Mouse (Mus musculus): ENCODE measurements around the gene Nexn. TPM values are rescaled to one million over a fixed set of nuclear protein-coding genes. Genes with fewer than 3 reads are reported as not detected.

The Nexn gene
- total and polyA plus RNA-seq, 2 experiments from 2014 or later: 88.6 to 314 TPM

GRCm38 (mm10) chr3:152257528-152257927 lies 8.6 kb downstream of the Nexn start:
- no peak for ATAC-seq (ENCODE audit: insufficient read depth, low read depth)
- DNase-seq (ENCODE audit: low spot score): no peak
- H3K27me3 ChIP-seq (ENCODE audit: control insufficient read depth, insufficient read depth, low read length): no peaks in the 10 kb centered on the region
- H3K4me2 ChIP-seq (ENCODE audit: low read depth, low read length): no peak overlapping the region
- peaks cover 7% of the 10 kb centered on the region for H3K4me1 ChIP-seq (ENCODE audit: control insufficient read depth, insufficient read depth)
- no peak overlapping the region for H3K4me3 ChIP-seq (ENCODE audit: low read depth, low read length)
- no peak overlapping the region for H3K9ac ChIP-seq (replicated peaks; ENCODE audit: low read depth, low read length)
- TF ChIP-seq EP300 (IDR thresholded peaks at IDR 0.05; ENCODE audit: low read depth) (no peak), CTCF (IDR thresholded peaks at IDR 0.05; ENCODE audit: low read depth) (no peak)
- H3K27ac ChIP-seq (ENCODE audit: low read depth): 0 out of 2 replicates have a peak overlapping the region, but pooled peaks have one; percentile 9
- no peaks in the 10 kb centered on the region for H3K9me3 ChIP-seq (replicated peaks; ENCODE audit: control insufficient read depth, low read length)
- H3K36me3 ChIP-seq (replicated peaks; ENCODE audit: control insufficient read depth, insufficient read depth, low read length): peaks cover 23% of the 10 kb centered on the region; the same call in 1 of the 2 replicates
- WGBS: 64% methylated on average over 3 of the region's 3 CpGs

- H3K36me3 ChIP-seq (replicated peaks; ENCODE audit: control insufficient read depth, insufficient read depth, low read length): peaks cover 67% of the 10 kb centered on the region
- no peak for TF ChIP-seq CTCF (IDR thresholded peaks at IDR 0.05; ENCODE audit: low read depth)
- TF ChIP-seq EP300 (IDR thresholded peaks at IDR 0.05; ENCODE audit: low read depth): no peak
Observed at GRCm38 (mm10) chr3:152250487-152250886, 15.7 kb downstream of the Nexn start.

GRCm38 (mm10) chr3:152247708-152248107 lies 18.4 kb downstream of the Nexn start:
- DNase-seq (ENCODE audit: low spot score) (no peak), ATAC-seq (ENCODE audit: insufficient read depth, low read depth) (no peak)
- Histone ChIP-seq H3K4me2 (ENCODE audit: low read depth, low read length) (no peak overlapping the region), H3K27ac (ENCODE audit: low read depth) (no peak overlapping the region), H3K9me3 (replicated peaks; ENCODE audit: control insufficient read depth, low read length) (no peaks in the 10 kb centered on the region), H3K9ac (replicated peaks; ENCODE audit: low read depth, low read length) (no peak overlapping the region), H3K4me1 (ENCODE audit: control insufficient read depth, insufficient read depth) (no peaks in the 10 kb centered on the region), H3K27me3 (ENCODE audit: control insufficient read depth, insufficient read depth, low read length) (no peaks in the 10 kb centered on the region), H3K4me3 (ENCODE audit: low read depth, low read length) (no peak overlapping the region), H3K36me3 (replicated peaks; ENCODE audit: control insufficient read depth, insufficient read depth, low read length) (peaks cover 67% of the 10 kb centered on the region)
- WGBS: 84% methylated on average over 12 of the region's 12 CpGs
- TF ChIP-seq EP300 (IDR thresholded peaks at IDR 0.05; ENCODE audit: low read depth) (no peak), CTCF (IDR thresholded peaks at IDR 0.05; ENCODE audit: low read depth) (no peak)

More at GRCm38 (mm10) chr3:152250487-152250886, 15.7 kb downstream of the Nexn start:
- DNase-seq (ENCODE audit: low spot score) (no peak), ATAC-seq (ENCODE audit: insufficient read depth, low read depth) (no peak)
- no peak overlapping the region for H3K4me3 ChIP-seq (ENCODE audit: low read depth, low read length)
- no peaks in the 10 kb centered on the region for H3K27me3 ChIP-seq (ENCODE audit: control insufficient read depth, insufficient read depth, low read length)
- no peak overlapping the region for H3K4me2 ChIP-seq (ENCODE audit: low read depth, low read length)
- no peak overlapping the region for H3K9ac ChIP-seq (replicated peaks; ENCODE audit: low read depth, low read length)
- no peak overlapping the region for H3K27ac ChIP-seq (ENCODE audit: low read depth)
- 59% methylated on average over 1 of the region's 1 CpGs for WGBS
- no peaks in the 10 kb centered on the region for H3K4me1 ChIP-seq (ENCODE audit: control insufficient read depth, insufficient read depth)
- H3K9me3 ChIP-seq (replicated peaks; ENCODE audit: control insufficient read depth, low read length): no peaks in the 10 kb centered on the region

- no peak overlapping the region for H3K4me3 ChIP-seq (ENCODE audit: low read depth, low read length)
- 55% methylated on average over 5 of the region's 5 CpGs for WGBS
- ATAC-seq (ENCODE audit: insufficient read depth, low read depth): peak; percentile 57
- no peak overlapping the region for H3K4me2 ChIP-seq (ENCODE audit: low read depth, low read length)
- no peak overlapping the region for H3K9ac ChIP-seq (replicated peaks; ENCODE audit: low read depth, low read length)
- peak overlapping the region; percentile 38; the same call in 1 of the 2 replicates for H3K27ac ChIP-seq (ENCODE audit: low read depth)
- TF ChIP-seq EP300 (IDR thresholded peaks at IDR 0.05; ENCODE audit: low read depth) (no peak), CTCF (IDR thresholded peaks at IDR 0.05; ENCODE audit: low read depth) (0 out of 2 replicates have a peak, but pooled peaks have one; percentile 11)
- H3K36me3 ChIP-seq (replicated peaks; ENCODE audit: control insufficient read depth, insufficient read depth, low read length): peaks cover 65% of the 10 kb centered on the region
- H3K9me3 ChIP-seq (replicated peaks; ENCODE audit: control insufficient read depth, low read length): no peaks in the 10 kb centered on the region
- DNase-seq (ENCODE audit: low spot score): no peak
- no peaks in the 10 kb centered on the region for H3K4me1 ChIP-seq (ENCODE audit: control insufficient read depth, insufficient read depth)
- H3K27me3 ChIP-seq (ENCODE audit: control insufficient read depth, insufficient read depth, low read length): no peaks in the 10 kb centered on the region
Observed at GRCm38 (mm10) chr3:152245273-152245910, 20.8 kb downstream of the Nexn start.

- 70% methylated on average over 4 of the region's 4 CpGs for WGBS
- TF ChIP-seq CTCF (IDR thresholded peaks at IDR 0.05; ENCODE audit: low read depth) (no peak), EP300 (IDR thresholded peaks at IDR 0.05; ENCODE audit: low read depth) (no peak)
- no peak overlapping the region for H3K4me2 ChIP-seq (ENCODE audit: low read depth, low read length)
- peak overlapping the region; percentile 30; the same call in 1 of the 2 replicates for H3K27ac ChIP-seq (ENCODE audit: low read depth)
- no peak overlapping the region for H3K4me3 ChIP-seq (ENCODE audit: low read depth, low read length)
- ATAC-seq (ENCODE audit: insufficient read depth, low read depth): no peak
- H3K9me3 ChIP-seq (replicated peaks; ENCODE audit: control insufficient read depth, low read length): no peaks in the 10 kb centered on the region
- H3K27me3 ChIP-seq (ENCODE audit: control insufficient read depth, insufficient read depth, low read length): no peaks in the 10 kb centered on the region
- no peaks in the 10 kb centered on the region for H3K4me1 ChIP-seq (ENCODE audit: control insufficient read depth, insufficient read depth)
- no peak for DNase-seq (ENCODE audit: low spot score)
- H3K36me3 ChIP-seq (replicated peaks; ENCODE audit: control insufficient read depth, insufficient read depth, low read length): peaks cover 71% of the 10 kb centered on the region
- no peak overlapping the region for H3K9ac ChIP-seq (replicated peaks; ENCODE audit: low read depth, low read length)
Observed at GRCm38 (mm10) chr3:152243304-152243703, 22.8 kb downstream of the Nexn start.

- H3K36me3 ChIP-seq (replicated peaks; ENCODE audit: control insufficient read depth, insufficient read depth, low read length): peaks cover 62% of the 10 kb centered on the region
Observed at GRCm38 (mm10) chr3:152241098-152241497, 25.1 kb downstream of the Nexn start.

More at GRCm38 (mm10) chr3:152241098-152241497, 25.1 kb downstream of the Nexn start:
- no peak for TF ChIP-seq EP300 (IDR thresholded peaks at IDR 0.05; ENCODE audit: low read depth)
- TF ChIP-seq CTCF (IDR thresholded peaks at IDR 0.05; ENCODE audit: low read depth): no peak
- no peak overlapping the region for H3K4me2 ChIP-seq (ENCODE audit: low read depth, low read length)
- H3K4me1 ChIP-seq (ENCODE audit: control insufficient read depth, insufficient read depth): no peaks in the 10 kb centered on the region
- no peak for ATAC-seq (ENCODE audit: insufficient read depth, low read depth)
- H3K27me3 ChIP-seq (ENCODE audit: control insufficient read depth, insufficient read depth, low read length): no peaks in the 10 kb centered on the region
- no peak overlapping the region for H3K4me3 ChIP-seq (ENCODE audit: low read depth, low read length)
- no peaks in the 10 kb centered on the region for H3K9me3 ChIP-seq (replicated peaks; ENCODE audit: control insufficient read depth, low read length)
- no peak for DNase-seq (ENCODE audit: low spot score)
- H3K27ac ChIP-seq (ENCODE audit: low read depth): no peak overlapping the region
- H3K9ac ChIP-seq (replicated peaks; ENCODE audit: low read depth, low read length): no peak overlapping the region
- WGBS: 85% methylated on average over 3 of the region's 3 CpGs

Measured in heart, postnatal 0 days (tissue).